Mouse (Mus musculus) activated CD4-positive, CD25-positive, alpha-beta regulatory T cell (primary cell): ENCODE data around the gene Slfn4. TPM values are rescaled to one million over a fixed set of nuclear protein-coding genes. Genes with fewer than 3 reads are reported as not detected.

ENCODE experiments used
- polyA plus RNA-seq, 2 experiments: library from polyadenylated mRNA; unstranded; fragments of 100-300 nt; shearing (Covaris generic); gene quantifications; one replicate each; pipeline ENCODE4 v1.2.1; 2017

Slfn4 gene
- polyA plus RNA-seq = under 1 TPM; 0.29 to 0.31 TPM

GRCm38 (mm10) chr11:83174948-83175539 lies at the start of gene Slfn4:
Gene Slfn4 (plus strand): TSS chr11:83175186.

GRCm38 (mm10) chr11:83191134-83191893 lies 16.3 kb downstream of the Slfn4 start, which contains the start of gene Slfn3:
Gene Slfn3 (plus strand): TSS chr11:83191330.

Other genes starting within 250 kb of the Slfn4 start
- 10 to 100 TPM; 28.1 to 34.1 TPM for gene Slfn5, start 223.8 kb upstream of the Slfn4 start, polyA plus RNA-seq
- gene Slfn9, start 183.4 kb upstream of the Slfn4 start, polyA plus RNA-seq = 10 to 100 TPM in 1 of 2 experiments, 1 to 10 TPM in 1; 7.4 to 18.8 TPM
- gene Slfn8, start 154.4 kb upstream of the Slfn4 start, polyA plus RNA-seq = 100 to 1,000 TPM in 1 of 2 experiments, 10 to 100 TPM in 1; 66.2 to 118 TPM
- gene Slfn2, start 110.1 kb upstream of the Slfn4 start, polyA plus RNA-seq = 1,000 to 10,000 TPM in 1 of 2 experiments, 100 to 1,000 TPM in 1; 613 to 1,021 TPM
- gene Slfn1, start 58.3 kb upstream of the Slfn4 start, polyA plus RNA-seq = 100 to 1,000 TPM; 249 to 553 TPM
- gene Slfn3, start 16.1 kb downstream of the Slfn4 start, polyA plus RNA-seq = 1 to 10 TPM; 4.7 to 6.5 TPM
- gene Slfn14, start 111.5 kb downstream of the Slfn4 start, polyA plus RNA-seq = under 1 TPM in 1 of 2 experiments, not detected in 1; 0.11 TPM
- 10 to 100 TPM; 34.1 to 50.6 TPM for gene Ap2b1, start 123.8 kb downstream of the Slfn4 start, polyA plus RNA-seq
- 10 to 100 TPM in 1 of 2 experiments, 1 to 10 TPM in 1; 7.2 to 19.4 TPM for gene Pex12, start 127.4 kb downstream of the Slfn4 start, polyA plus RNA-seq
- gene Rasl10b, start 234.0 kb downstream of the Slfn4 start, polyA plus RNA-seq = under 1 TPM in 1 of 2 experiments, not detected in 1; 0.05 TPM